Mouse (Mus musculus) thymus, postnatal 4 days (tissue): ENCODE measurements around the gene Fblim1.

Experiments
- DNase-seq: peaks from one replicate; pipeline ENCODE4 v3.0.0; 2021

Gene Fblim1

DNA sequence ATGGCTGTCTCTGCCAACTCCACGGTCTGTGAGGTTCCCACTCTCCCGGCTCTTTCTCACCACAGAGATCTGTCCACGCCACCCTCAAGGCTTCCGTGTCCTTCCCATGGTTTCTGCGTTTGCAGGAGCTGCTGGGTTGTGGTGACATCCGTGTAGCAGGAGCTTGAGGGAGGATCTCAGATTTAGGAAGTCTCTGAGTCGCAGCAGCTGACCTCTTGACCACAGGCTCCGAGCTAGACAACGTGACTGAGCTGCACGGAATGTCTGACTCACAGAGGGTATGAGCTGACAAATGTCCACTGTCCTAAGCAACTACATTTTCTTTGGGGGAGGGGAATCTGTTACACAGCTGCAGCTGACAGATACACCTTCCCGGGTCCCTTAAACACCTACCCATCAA, at the start of gene Fblim1:
TSS of gene Fblim1 (minus strand) at position 236 of the 400 bp plus-strand sequence.
- no peak for DNase-seq

DNA sequence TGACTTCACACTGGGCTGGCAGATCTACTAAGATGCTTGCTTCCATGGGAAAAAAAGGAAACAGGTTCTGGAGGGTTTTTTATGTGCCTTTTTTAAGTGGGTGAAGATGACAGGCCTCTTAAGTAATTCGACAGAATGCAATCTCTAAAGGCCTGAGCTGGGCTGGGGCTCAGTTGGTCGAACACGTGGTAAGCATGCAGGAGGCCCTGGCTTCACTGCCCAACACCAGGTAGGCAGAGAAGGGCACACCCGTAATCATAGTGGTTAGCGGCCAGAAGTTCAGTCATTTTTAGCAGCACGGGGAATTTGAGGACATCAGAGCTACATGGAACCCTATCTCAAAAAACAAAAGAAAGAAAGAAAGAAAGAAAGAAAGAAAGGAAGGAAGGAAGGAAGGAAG, 48.6 kb upstream of the Fblim1 start:
- DNase-seq, result no peak

DNA sequence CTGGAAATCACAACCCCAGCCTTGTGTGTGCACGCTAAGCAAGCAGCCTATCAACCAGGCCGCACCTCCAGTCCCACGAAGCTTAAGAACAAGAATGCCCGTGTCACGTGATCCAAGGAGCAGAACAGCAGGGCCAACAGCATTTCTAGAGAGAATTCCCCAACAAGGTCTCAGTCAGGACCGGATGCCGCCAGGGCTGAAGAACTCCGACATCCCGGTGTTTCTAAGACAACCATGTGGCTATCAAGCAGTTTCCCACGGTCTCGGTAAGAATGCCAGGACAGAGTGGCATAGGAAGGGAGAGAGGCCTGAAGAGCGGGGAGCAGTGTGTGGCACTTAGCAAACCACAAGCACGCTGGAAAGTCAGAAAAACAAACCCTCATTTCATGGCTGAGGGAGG, 47.9 kb upstream of the Fblim1 start:
- no peak for DNase-seq

DNA sequence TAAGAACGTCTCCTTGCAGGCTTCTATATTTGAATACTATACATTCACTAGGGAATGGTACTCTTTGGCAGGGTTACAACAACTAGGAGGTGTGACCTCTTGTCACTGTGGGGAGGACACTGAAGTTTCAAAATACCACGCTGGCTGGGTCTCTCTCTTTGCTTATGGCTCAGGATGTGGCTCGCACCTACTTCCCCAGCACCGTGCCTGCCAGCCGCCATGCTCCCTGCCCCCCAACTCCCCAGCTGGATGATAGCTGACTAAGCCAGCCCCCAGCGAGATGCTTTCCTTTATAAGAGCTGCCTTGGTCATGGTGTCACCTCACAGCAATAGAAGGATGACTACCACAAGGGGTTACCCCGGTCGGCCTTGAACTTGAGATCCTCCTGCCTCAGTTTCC, 47.1 kb upstream of the Fblim1 start:
- no peak for DNase-seq

DNA sequence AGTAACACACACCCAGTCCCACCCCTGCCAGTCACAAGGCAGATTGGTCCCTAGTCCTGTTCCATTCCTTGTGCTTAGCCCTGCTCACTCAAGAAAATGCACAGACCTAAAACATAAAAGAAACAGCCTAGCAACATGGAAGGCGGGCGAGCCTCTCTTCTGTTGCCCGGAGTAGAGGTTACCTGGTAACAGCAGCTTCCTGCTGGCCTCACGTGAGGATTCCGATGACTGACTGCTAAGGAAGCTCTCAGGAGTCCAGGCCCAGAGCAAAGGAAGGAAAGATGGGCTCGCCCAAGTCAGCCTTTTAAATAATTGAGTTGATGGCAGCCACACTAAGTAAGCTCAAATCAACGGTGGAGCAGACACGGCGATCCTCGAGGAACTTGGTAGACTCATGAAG, 46.0 kb upstream of the Fblim1 start:
- DNase-seq, result no peak

DNA sequence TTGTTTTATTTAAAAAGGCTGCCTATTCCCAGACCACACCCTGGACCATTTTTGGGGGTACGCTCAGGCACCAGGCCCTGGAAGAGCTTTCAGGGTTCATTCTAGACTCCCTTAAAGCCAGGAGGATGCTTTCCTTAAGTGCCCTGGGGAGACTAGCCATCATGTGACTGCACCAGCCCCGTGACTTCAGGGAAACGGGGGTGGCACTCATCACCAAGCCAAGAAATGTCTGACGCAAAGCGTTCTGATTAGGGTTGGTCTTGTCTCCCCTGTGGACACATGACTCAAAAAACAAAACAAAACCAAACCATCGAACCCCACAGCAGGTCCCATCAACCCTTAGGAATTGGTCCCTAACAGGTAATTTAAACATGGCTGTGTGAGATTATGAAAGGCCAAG, 45.4 kb upstream of the Fblim1 start:
- DNase-seq, result no peak

DNA sequence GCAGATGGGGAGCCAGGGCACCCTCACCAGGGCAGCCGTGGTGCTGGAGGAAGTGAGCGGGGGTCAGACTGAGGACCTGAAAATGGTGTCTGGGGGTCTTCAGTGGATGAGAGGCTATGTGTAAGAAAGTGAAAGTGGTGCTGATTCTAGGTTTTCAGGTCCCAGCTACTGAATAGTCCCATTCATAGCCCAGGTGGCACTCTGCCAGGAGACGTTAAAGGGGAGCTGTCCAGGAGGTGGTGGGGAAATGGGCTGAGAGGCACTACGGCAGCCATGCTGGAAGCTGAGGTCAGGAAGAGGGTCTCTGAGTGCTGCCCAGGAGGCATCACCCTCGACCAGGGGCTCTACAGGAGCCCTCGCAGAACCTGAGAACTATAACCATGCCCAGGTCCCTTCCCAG, 43.3 kb upstream of the Fblim1 start:
- no peak for DNase-seq

DNA sequence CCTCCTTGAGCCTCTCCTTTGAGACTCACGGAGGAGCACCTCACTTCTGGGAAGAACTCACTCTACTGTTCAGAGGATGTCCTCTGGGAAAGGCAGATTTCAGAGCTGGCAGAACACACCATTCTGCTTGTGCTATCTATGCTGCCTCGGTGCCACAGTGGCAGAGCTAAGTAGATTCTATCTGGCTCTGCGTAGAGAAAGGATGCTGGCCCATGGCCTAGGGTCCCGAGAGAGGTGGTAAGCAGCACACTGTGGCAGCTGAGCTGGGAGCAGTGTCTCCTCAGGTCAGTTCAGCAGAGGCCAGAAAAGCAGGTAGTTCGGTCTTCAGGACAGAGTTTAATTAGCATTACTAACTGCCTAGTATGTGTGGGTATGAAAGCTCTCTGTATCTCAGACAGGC, 42.4 kb upstream of the Fblim1 start:
- DNase-seq, result no peak

DNA sequence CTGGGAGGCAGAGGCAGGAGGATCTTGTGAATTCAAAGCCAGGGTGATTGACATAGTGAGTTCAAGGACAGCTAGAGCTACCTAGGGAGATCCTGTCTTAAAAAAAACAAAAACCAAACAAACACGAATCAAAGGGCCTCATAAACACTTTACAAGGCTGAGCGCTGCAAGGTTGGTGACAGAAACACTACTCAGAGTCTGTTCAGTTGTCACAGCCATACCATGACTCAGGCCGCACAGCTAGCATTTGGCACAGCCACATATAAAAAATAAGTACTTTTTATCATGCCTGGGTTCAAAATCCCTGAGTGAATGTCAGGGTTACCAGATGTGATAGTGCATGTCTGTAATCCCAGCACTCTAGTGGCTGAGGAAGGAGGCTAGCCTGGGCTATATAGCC, 41.3 kb upstream of the Fblim1 start:
- DNase-seq, result no peak

DNA sequence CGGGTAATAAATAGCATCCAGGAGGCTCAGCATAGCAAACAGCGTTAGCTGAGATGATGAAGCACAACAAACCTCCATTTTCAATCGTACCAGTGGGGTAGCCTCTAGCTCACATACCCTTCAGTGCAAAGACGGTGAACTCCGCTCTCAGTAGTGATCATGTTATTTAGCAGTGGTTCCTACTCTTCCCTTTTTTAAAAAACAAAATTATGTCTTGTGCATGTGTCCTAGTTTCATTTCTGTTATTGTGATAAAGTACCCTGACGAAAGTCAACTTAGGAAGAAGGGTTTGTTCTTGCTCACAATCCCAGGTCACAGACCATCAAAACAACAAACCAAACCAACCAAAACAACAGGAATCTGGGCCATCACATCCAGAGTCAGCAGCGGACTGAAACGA, 40.1 kb upstream of the Fblim1 start:
- DNase-seq, result no peak

DNA sequence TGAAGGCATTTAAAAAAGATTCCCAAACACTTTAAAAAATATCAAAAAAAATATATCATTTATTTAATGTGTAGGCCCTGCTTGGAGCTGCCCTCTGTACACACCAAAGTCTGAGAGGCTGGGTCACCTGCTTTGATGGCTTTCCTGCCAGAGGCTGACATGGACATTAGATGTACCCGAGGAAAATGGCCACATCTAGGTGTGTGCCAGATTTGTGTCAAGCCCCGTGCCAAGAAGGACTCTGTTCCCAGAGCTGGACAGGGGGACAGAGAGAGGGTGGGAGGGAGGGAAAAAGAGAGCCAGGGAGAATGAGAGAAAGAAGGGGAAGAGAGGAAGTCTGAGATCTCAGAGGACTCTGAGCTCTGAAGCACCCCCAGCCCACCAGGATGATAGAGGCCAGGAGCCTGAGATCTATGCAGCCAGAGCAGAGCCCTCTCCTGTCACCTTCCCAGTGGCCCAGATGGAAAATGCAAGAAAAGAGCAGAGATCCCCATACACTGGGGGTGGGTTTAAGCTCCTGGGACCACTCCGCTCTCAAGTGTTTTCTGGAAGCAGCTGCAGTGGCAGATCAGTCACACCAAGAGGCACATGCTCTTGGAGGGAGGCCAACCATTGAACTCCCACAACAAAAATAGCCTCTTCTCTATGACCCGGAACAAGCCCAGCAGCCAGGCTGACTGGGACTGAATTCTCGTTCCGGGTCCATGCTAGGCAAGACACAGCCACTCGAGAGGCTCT, 37.4 kb upstream of the Fblim1 start:
- DNase-seq, result no peak

DNA sequence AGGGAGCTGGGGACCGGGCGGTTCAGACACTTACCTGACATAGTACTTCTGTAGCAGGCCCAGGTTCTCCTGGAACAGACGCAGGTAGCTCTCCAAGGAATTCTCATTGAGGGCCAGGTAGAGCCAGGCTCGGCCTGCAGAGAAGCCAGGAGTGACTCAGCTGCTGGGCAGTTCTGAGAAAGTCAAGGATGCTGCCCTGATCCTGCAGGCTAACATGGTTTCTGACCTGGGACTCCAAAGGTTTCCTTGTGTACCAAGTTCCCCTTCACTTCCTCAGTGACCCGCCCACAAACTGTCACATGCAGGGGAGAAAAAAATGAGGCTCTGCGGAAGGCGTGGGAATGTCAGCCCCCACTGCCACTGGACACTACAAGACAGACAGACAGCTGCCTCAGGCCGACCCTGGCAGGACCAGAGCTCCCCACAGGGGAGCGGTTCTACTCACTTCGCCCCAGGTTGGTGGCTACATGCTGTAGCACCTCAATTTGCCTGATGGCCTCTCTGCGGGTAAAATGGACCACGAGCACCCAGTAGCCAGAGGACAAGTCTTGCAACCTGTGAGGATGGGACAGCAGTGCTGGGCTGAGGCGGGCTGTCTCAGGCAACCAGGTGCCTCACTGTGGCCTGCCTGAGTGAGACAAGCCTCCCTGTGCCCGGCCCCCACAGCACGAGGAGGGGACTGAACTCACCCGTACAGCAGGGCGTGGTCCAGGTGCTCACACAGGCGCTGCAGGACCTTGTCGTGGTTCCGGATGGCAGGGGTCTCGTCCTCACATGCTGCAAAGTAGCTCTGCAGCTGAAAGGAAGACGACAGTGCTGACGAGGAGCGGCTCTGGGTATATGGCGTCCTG, 36.3 kb upstream of the Fblim1 start:
- DNase-seq, result no peak

DNA sequence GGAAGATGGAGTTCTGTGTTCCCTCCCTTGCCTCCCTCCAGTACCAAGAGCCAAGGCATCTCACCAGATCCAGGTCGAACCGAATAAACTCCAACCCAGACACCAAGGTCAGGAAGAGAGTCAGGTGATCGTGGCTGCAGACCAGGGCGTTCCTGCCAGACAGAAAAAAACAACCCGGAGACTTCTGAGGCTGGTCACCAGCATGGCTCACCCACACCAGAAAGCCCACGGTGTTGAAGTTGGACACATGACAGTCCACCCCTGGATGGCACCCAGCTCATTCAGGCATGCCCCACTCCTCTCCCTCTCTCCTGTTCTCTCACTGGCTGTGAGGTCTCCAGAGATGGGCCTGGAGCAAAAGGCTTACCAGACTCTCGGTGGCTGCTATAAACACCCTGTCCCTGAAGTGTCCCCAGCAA, 35.5 kb upstream of the Fblim1 start:
- DNase-seq, result no peak

DNA sequence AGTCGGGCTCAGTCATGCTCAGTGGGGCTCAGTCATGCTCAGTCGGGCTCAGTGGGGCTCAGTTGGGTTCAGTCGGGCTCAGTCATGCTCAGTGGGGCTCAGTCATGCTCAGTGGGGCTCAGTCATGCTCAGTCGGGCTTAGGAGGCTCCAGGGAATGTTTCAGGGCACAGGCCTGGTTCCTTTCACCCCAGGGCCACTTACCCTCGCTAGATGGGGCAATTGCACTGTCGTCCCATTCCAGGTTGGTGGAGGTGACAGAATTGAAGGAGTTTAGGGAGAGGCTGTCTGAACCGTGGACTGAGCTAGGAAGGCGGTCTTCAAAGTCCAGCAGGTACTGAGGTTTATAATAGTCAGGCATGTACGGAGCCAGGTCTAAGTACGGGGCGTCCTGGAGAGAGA, 33.6 kb upstream of the Fblim1 start:
- DNase-seq, result no peak

DNA sequence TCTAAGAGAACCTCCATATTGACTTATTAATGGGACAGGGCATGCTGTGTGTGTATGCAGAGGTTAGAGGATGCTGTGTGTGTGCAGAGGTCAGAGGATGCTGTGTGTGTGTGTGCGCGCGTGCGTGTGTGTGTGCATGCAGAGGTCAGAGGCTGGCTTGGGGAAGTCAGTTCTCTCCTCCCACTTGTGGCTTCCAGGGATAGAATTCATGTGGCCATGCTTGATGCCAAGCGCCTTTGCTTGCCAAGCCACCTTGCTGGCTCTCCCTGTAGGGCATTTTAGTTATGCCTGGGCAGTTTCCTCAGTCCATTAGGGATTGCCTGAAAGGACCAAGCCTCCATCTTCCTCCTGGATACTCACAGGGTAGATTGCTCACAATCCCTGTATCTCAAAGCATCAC, 30.8 kb upstream of the Fblim1 start:
- DNase-seq, result no peak

DNA sequence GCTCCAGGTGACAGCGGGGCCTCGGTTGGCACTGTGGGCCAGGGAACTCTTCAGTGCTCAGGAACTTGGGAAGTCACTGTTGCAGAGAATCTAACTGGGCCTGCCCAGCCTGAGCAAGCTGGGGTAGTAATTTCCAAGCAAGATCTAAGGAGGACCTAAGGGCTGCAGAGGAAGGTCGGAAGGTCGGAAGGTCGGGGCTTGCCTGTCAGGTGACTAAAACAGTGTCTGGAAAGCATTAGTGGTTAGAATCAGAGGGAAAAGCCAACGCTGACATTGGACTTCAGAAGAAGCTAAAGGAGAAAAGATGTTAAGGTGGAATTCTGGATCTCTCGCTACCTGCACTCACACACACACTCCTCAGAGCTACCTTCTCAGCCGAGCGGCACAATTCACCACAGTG, 30.1 kb upstream of the Fblim1 start:
- DNase-seq, result no peak

DNA sequence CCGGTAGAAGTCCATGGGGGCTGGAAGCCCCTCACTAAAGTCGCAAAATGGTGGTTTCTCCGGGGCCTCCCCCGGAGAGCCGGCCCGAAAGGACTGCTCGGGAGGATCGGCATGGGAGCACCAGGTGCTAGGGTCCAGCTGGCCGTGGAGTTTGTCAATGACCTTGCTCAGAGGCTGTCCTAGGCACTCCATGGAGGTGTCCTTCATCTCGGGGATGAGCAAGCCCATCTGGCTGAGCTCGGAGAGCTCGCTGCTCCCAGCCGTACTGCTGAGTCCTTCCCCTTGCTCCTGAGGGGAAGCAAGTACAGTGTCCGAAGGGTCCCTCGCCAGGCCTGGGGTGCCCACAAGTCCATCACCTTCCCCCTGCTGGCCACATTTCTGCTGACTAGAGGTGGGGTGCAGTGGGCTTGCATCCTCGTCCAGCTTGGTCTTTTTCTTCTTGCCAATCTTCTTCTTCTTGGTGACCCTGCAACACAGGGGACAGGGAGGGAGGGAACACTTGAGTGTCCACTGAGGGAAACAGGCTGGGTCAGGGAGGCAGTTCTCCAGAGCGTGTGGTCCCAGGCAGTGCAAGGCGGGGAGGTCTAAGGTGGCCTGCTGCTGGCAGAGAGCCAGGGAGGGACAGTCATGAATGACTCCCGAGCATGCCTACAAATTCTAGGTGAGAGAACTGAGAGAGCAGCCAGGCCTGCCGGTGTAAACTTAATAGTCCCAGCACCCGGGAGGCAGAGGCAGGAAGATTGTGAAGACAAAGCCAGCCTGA, 26.4 kb upstream of the Fblim1 start:
- DNase-seq, result no peak

DNA sequence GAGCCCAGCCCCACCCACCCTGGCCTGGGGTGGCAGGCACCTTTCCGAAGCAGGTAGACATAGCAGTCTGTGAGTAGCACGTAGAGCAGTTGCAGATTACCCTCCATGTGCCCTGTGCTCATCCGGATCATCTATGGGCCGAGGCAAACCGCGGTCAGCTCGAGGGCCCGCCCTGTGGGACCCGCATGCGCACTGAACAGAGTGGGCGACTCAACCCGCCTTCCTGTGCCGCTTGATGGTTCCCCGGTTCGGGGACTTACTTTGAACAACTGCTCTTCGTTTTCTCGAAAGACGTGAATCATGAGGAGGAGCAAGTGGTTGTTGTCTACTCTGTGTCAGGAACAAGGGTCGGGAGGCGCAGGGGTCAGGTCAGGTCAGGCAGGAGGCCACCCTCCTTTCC, 25.4 kb upstream of the Fblim1 start:
- no peak for DNase-seq

DNA sequence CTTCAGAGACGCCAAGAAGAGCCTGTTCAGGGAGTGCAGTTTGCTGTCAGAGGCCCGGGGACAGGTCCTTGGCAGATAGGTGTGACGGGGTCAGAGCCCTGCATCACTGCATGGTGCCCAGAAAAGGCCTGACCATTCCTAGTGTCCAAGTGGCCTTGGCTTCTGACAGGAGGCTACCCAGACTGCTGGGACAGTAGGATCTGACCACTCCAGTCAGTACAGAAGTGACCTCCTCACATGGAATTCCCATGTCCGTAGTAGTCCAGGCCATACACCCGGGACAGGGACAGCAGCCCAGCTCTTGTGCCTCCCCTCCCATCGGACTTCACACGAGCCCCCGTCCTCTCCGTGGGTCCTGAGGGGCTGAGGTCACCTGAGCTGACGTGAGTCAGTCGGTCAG, 24.1 kb upstream of the Fblim1 start:
- DNase-seq, result no peak

DNA sequence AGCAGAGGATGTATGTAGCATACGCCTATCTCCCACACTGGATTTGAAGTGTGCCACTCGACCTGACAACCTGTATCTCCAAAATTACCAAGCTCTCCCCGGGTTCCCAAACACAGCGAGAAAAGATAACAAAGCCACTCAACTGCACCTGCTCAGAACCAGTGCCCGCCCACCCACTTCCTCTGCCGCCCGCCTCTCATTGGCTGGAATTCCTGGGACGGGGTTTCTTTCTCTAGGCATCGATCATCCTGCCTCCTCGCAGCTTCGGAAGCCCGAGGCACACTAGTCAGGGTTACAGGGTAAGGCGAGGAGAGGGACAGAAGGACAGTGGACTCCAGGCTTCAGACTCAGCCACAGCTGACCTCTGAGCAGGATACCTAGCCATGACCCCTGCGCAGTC, 22.8 kb upstream of the Fblim1 start:
- no peak for DNase-seq

DNA sequence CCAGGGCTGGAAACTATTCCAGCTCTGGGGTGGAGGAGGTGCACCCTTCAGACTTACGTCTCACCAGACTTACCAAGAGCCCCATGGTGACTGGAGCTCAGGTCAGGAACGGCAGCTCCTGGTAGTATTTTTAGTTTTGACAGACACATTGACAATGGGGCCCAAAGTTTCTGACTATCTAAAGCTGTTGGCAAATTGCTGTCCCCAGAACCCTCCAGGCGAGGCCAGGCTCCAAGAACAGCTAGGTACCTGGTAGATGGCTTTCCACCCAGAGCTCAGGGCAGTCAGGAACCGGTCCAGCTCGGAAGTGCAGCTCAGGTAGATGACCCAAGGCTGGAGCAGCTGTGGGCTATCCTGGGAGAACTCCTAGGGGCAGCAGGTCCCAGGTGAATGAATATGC, 21.6 kb upstream of the Fblim1 start:
- DNase-seq, result no peak

DNA sequence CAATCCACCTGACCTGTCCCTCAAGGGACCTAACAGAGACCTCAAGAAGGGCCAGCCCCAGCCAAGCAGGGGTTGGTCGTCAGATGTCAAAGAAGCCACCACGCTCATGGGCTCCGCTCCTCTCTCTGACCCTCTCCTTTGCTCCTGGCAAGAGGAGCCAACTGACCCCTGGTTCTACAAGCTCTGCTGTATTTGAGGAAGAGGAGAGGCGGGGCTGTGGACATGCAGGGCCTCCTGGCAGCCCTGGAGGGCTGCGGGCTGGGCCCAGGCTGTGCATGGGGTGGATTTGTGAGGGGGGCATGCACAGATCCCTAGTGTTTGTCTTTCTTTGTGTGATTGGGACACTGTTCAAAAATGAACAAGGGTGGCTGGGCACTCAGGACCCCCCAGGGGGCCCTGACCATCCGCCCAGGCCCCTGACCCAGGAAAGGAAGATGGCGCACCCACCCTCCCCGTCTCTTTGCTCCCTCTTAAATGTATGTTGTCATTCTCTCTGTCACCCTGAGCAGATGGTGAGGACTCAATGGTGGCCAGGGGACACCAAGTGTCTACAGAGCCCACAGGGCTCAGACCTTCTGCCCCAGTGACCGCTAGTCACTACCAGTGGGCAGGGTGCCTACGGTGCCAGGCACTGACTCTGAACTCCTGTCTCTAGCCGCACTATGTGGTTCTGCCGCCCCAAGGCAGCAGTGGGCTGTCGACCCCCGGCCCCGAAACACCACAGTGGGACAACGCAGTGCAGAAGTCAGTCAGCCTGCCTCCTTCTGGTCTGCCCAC, 20.1 kb upstream of the Fblim1 start:
- DNase-seq, result no peak
